Mouse (Mus musculus) lung, embryonic 14.5 days (tissue): ENCODE measurements around the gene Zfp651. TPM values are rescaled to one million over a fixed set of nuclear protein-coding genes. Genes with fewer than 3 reads are reported as not detected.

Experiments used
- ATAC-seq: fragments of 200-750 bp; cut with Nextera tagmentation; 2 replicates; pipeline ENCODE4 v1.8.0; 2017; ENCODE audit warnings: mild to moderate bottlenecking, moderate TSS enrichment, moderate library complexity; ENCODE audit not compliant: insufficient read depth
- DNase-seq: peaks from one replicate; pipeline ENCODE4 v3.0.0-alpha.2; 2015
- H3K27ac ChIP-seq: fragments of 300-500 bp; sonication (generic); 2 replicates; pipeline ENCODE4 v1.5.1; 2014; ENCODE audit warnings: low read depth, mild to moderate bottlenecking, moderate library complexity
- H3K27me3 ChIP-seq: fragments of 300-500 bp; sonication (generic); 2 replicates; pipeline ENCODE4 v1.6.1; 2014; ENCODE audit warnings: low read length, control low read depth; ENCODE audit not compliant: insufficient read depth
- H3K36me3 ChIP-seq: fragments of 300-500 bp; sonication (generic); 2 replicates; pipeline ENCODE4 v1.6.1; 2014; ENCODE audit warnings: control low read depth; ENCODE audit not compliant: insufficient read depth
- H3K4me1 ChIP-seq: fragments of 300-500 bp; sonication (generic); 2 replicates; pipeline ENCODE4 v1.6.1; 2014; ENCODE audit warnings: antibody characterized with exemption, control low read depth; ENCODE audit not compliant: insufficient read depth
- H3K4me2 ChIP-seq: fragments of 300-500 bp; sonication (generic); 2 replicates; pipeline ENCODE4 v1.6.1; 2014; ENCODE audit warnings: mild to moderate bottlenecking
- H3K4me3 ChIP-seq: fragments of 300-500 bp; sonication (generic); 2 replicates; pipeline ENCODE4 v1.5.1; 2014; ENCODE audit warnings: low read depth, low read length
- H3K9ac ChIP-seq: fragments of 300-500 bp; sonication (generic); 2 replicates; pipeline ENCODE4 v1.6.1; 2014
- H3K9me3 ChIP-seq: fragments of 300-500 bp; sonication (generic); 2 replicates; pipeline ENCODE4 v1.6.1; 2016; ENCODE audit warnings: low read depth, low read length, control low read depth
- CTCF ChIP-seq: IDR thresholded peaks from 2 replicates; pipeline ENCODE4 v1.5.1; 2016; ENCODE audit warnings: antibody characterized with exemption, low read depth
- WGBS: fragments of 180-500 bp; shearing (Covaris S2); extraction: QIAGEN DNeasy Blood & Tissue Kit; methylation state at CpG from one replicate; pipeline ENCODE4 v1.1.7; 2014; 5-methylcytosine and 5-hydroxymethylcytosine counted together
- polyA plus RNA-seq: library from polyadenylated mRNA; unstranded; fragments of >200 nt; fragmentation: Nextera tagmentation; extraction: Ambion mirVana; gene quantifications from 2 replicates; pipeline ENCODE4 v1.2.1, GENCODE M21; 2014

Gene Zfp651
- polyA plus RNA-seq, 1 experiment from 2014 or later: 13.8 TPM

GRCm38 (mm10) chr9:121762761-121763160 is 3.6 kb downstream of the Zfp651 start:
- Histone ChIP-seq H3K4me2 (no peak overlapping the region), H3K27me3 (no peaks in the 10 kb centered on the region), H3K9ac (no peak overlapping the region), H3K36me3 (peaks cover 53% of the 10 kb centered on the region), H3K4me3 (no peak overlapping the region), H3K4me1 (0 out of 2 replicates have a peak, but pooled peaks cover 8% of the 10 kb centered on the region), H3K9me3 (no peaks in the 10 kb centered on the region), H3K27ac (no peak overlapping the region)
- 84% methylated on average over 25 of the region's 25 CpGs for WGBS
- DNase-seq (no peak), ATAC-seq (no peak)
- TF ChIP-seq CTCF: no peak

GRCm38 (mm10) chr9:121763716-121764115 is 4.6 kb downstream of the Zfp651 start:
- Histone ChIP-seq H3K9ac (no peak overlapping the region), H3K4me1 (0 out of 2 replicates have a peak, but pooled peaks cover 3% of the 10 kb centered on the region), H3K4me2 (no peak overlapping the region), H3K9me3 (no peaks in the 10 kb centered on the region), H3K36me3 (peaks cover 62% of the 10 kb centered on the region), H3K27me3 (no peaks in the 10 kb centered on the region), H3K27ac (no peak overlapping the region), H3K4me3 (no peak overlapping the region)
- no peak for TF ChIP-seq CTCF
- no peak for ATAC-seq
- no peak for DNase-seq
- WGBS: 81% methylated on average over 19 of the region's 19 CpGs

GRCm38 (mm10) chr9:121765166-121765855 is 6.2 kb downstream of the Zfp651 start:
- ATAC-seq (no peak), DNase-seq (peak; percentile 15)
- Histone ChIP-seq H3K36me3 (peaks cover 69% of the 10 kb centered on the region), H3K9me3 (no peaks in the 10 kb centered on the region), H3K27ac (no peak overlapping the region), H3K27me3 (no peaks in the 10 kb centered on the region), H3K4me2 (no peak overlapping the region), H3K9ac (no peak overlapping the region), H3K4me3 (no peak overlapping the region), H3K4me1 (0 out of 2 replicates have a peak, but pooled peaks cover 3% of the 10 kb centered on the region)
- no peak for TF ChIP-seq CTCF
- WGBS: 81% methylated on average over 16 of the region's 16 CpGs

GRCm38 (mm10) chr9:121772412-121772811 is 13.3 kb downstream of the Zfp651 start:
- Histone ChIP-seq H3K9me3 (no peaks in the 10 kb centered on the region), H3K27ac (no peak overlapping the region), H3K4me3 (no peak overlapping the region), H3K4me2 (no peak overlapping the region), H3K36me3 (peaks cover 20% of the 10 kb centered on the region), H3K9ac (no peak overlapping the region), H3K4me1 (no peaks in the 10 kb centered on the region), H3K27me3 (peaks cover 10% of the 10 kb centered on the region; the same call in 1 of the 2 replicates)
- TF ChIP-seq CTCF: no peak
- WGBS: 45% methylated on average over 5 of the region's 5 CpGs
- ATAC-seq (no peak), DNase-seq (no peak)

GRCm38 (mm10) chr9:121775951-121776350 is 16.8 kb downstream of the Zfp651 start:
- Histone ChIP-seq H3K36me3 (no peaks in the 10 kb centered on the region), H3K9ac (no peak overlapping the region), H3K4me2 (no peak overlapping the region), H3K4me3 (no peak overlapping the region), H3K9me3 (no peaks in the 10 kb centered on the region), H3K27me3 (peaks cover 30% of the 10 kb centered on the region), H3K4me1 (0 out of 2 replicates have a peak, but pooled peaks cover 5% of the 10 kb centered on the region), H3K27ac (no peak overlapping the region)
- DNase-seq (no peak), ATAC-seq (no peak)
- 79% methylated on average over 10 of the region's 10 CpGs for WGBS
- TF ChIP-seq CTCF: no peak

- H3K4me2 ChIP-seq: no peak overlapping the region
- peaks cover 30% of the 10 kb centered on the region for H3K27me3 ChIP-seq
- H3K4me3 ChIP-seq: no peak overlapping the region
- H3K27ac ChIP-seq: no peak overlapping the region
- H3K4me1 ChIP-seq: 0 out of 2 replicates have a peak, but pooled peaks cover 5% of the 10 kb centered on the region
- no peaks in the 10 kb centered on the region for H3K9me3 ChIP-seq
- WGBS: 73% methylated on average over 7 of the region's 7 CpGs
- TF ChIP-seq CTCF: no peak
- no peak overlapping the region for H3K9ac ChIP-seq
- H3K36me3 ChIP-seq: no peaks in the 10 kb centered on the region
- ATAC-seq: no peak
- no peak for DNase-seq
Observed at GRCm38 (mm10) chr9:121776511-121776910, 17.4 kb downstream of the Zfp651 start.

GRCm38 (mm10) chr9:121777484-121778065 is 18.4 kb downstream of the Zfp651 start, which contains the start of gene Klhl40:
Gene Klhl40, plus strand, starts transcription at chr9:121777607.
- H3K36me3 ChIP-seq: no peaks in the 10 kb centered on the region
- DNase-seq (no peak), ATAC-seq (peak; percentile 61; the same call in 1 of the 2 replicates)
- H3K4me2 ChIP-seq: peak within 1 kb of the TSS; percentile 67
- H3K4me1 ChIP-seq: 0 out of 2 replicates have a peak, but pooled peaks cover 5% of the 10 kb centered on the region
- WGBS: 14% methylated on average over 30 of the region's 30 CpGs
- no peak within 1 kb of the TSS for H3K27ac ChIP-seq
- H3K27me3 ChIP-seq: peaks cover 30% of the 10 kb centered on the region
- no peak within 1 kb of the TSS; the same call in 1 of the 2 replicates for H3K9ac ChIP-seq
- no peaks in the 10 kb centered on the region for H3K9me3 ChIP-seq
- no peak for TF ChIP-seq CTCF
- peak within 1 kb of the TSS; percentile 31 for H3K4me3 ChIP-seq
